Mouse (Mus musculus) monocyte, adult 5-6 weeks (primary cell): ENCODE data around the gene Abraxas2. TPM values are rescaled to one million over a fixed set of nuclear protein-coding genes. Genes with fewer than 3 reads are reported as not detected.

ENCODE experiments used
- ATAC-seq: fragments of 153-309, 156-312 bp; replicated peaks from 2 replicates; pipeline ENCODE4 v1.8.0; 2017; ENCODE audit warnings: mild to moderate bottlenecking; ENCODE audit not compliant: low TSS enrichment, insufficient number of reproducible peaks, severe bottlenecking, poor library complexity, low FRiP score
- total RNA-seq: library from RNA; stranded (forward); fragments of 200-1000, 200-491, 200-594 nt; gene quantifications from 3 replicates; pipeline ENCODE4 v1.2.3, GENCODE M21; 2017

Abraxas2 gene
- total RNA-seq, 1 experiment from 2014 or later = 61.5 TPM

- no peak for ATAC-seq
These were observed 15.9 kb upstream of the Abraxas2 start for GRCm38 (mm10) chr7:132843152-132843551.

- ATAC-seq = peak; percentile 94
These were observed 6.7 kb upstream of the Abraxas2 start, which contains the start of gene Eef1akmt2 for GRCm38 (mm10) chr7:132852173-132852844. Gene Eef1akmt2 (minus strand): TSS chr7:132852673.

GRCm38 (mm10) chr7:132853361-132853760 lies 5.7 kb upstream of the Abraxas2 start:
- no peak for ATAC-seq

GRCm38 (mm10) chr7:132853946-132854345 lies 5.1 kb upstream of the Abraxas2 start:
- no peak for ATAC-seq

- ATAC-seq = no peak
These were observed 2.9 kb upstream of the Abraxas2 start for GRCm38 (mm10) chr7:132856083-132856482.

- no peak for ATAC-seq
These were observed 899 bp upstream of the Abraxas2 start for GRCm38 (mm10) chr7:132858043-132858608.

- ATAC-seq = no peak
These were observed 7.3 kb downstream of the Abraxas2 start for GRCm38 (mm10) chr7:132866316-132866715.

GRCm38 (mm10) chr7:132873043-132873442 lies 14.0 kb downstream of the Abraxas2 start:
- ATAC-seq = no peak

- no peak for ATAC-seq
These were observed 16.5 kb downstream of the Abraxas2 start for GRCm38 (mm10) chr7:132875391-132876086.

GRCm38 (mm10) chr7:132880276-132880675 lies 21.3 kb downstream of the Abraxas2 start:
- no peak for ATAC-seq

GRCm38 (mm10) chr7:132882343-132882742 lies 23.3 kb downstream of the Abraxas2 start:
- ATAC-seq = 0 out of 2 replicates have a peak, but pooled peaks have one; percentile 56

GRCm38 (mm10) chr7:132884031-132884430 lies 25.0 kb downstream of the Abraxas2 start:
- ATAC-seq = no peak

GRCm38 (mm10) chr7:132887019-132887804 lies 28.2 kb downstream of the Abraxas2 start:
- no peak for ATAC-seq

GRCm38 (mm10) chr7:132888052-132888451 lies 29.0 kb downstream of the Abraxas2 start:
- ATAC-seq = no peak

- ATAC-seq = no peak
These were observed 29.7 kb downstream of the Abraxas2 start for GRCm38 (mm10) chr7:132888518-132889249.

- ATAC-seq = no peak
These were observed 30.7 kb downstream of the Abraxas2 start for GRCm38 (mm10) chr7:132889691-132890090.

- ATAC-seq = no peak
These were observed 31.2 kb downstream of the Abraxas2 start for GRCm38 (mm10) chr7:132890201-132890600.

GRCm38 (mm10) chr7:132891561-132892310 lies 32.7 kb downstream of the Abraxas2 start:
- no peak for ATAC-seq
